Mouse (Mus musculus): ENCODE results near the gene Gpr176. TPM values are rescaled to one million over a fixed set of nuclear protein-coding genes. Genes with fewer than 3 reads are reported as not detected.

The Gpr176 gene
- polyA plus RNA-seq, 1 experiment, result 2.4 TPM

- no peak overlapping the region for H3K27ac ChIP-seq (ENCODE audit: insufficient read depth, low read depth, low read length)
- peaks cover 21% of the 10 kb centered on the region for H3K4me1 ChIP-seq (ENCODE audit: control insufficient read depth, insufficient read depth, low read length)
- TF ChIP-seq CTCF (IDR thresholded peaks at IDR 0.05; ENCODE audit: low read depth, low read length) (no peak), POLR2A (IDR thresholded peaks at IDR 0.05; ENCODE audit: borderline replicate concordance, low read depth, low read length) (no peak)
- H3K4me3 ChIP-seq (ENCODE audit: insufficient read depth, low read length), result peak overlapping the region; percentile 91
Observed at GRCm38 (mm10) chr2:118257094-118257493, 116.1 kb downstream of the Gpr176 start.

GRCm38 (mm10) chr2:118256621-118257053 lies 116.6 kb downstream of the Gpr176 start, which contains the start of gene Fsip1:
Gene Fsip1, minus strand, starts transcription at chr2:118256966.
- Histone ChIP-seq H3K27ac (ENCODE audit: insufficient read depth, low read depth, low read length) (no peak within 1 kb of the TSS), H3K4me1 (ENCODE audit: control insufficient read depth, insufficient read depth, low read length) (peaks cover 22% of the 10 kb centered on the region), H3K4me3 (ENCODE audit: insufficient read depth, low read length) (peak within 1 kb of the TSS; percentile 91)
- TF ChIP-seq CTCF (IDR thresholded peaks at IDR 0.05; ENCODE audit: low read depth, low read length), result no peak
- TF ChIP-seq POLR2A (IDR thresholded peaks at IDR 0.05; ENCODE audit: borderline replicate concordance, low read depth, low read length), result no peak

GRCm38 (mm10) chr2:118254516-118254915 lies 118.7 kb downstream of the Gpr176 start:
- Histone ChIP-seq H3K4me3 (ENCODE audit: insufficient read depth, low read length) (no peak overlapping the region), H3K27ac (ENCODE audit: insufficient read depth, low read depth, low read length) (no peak overlapping the region), H3K4me1 (ENCODE audit: control insufficient read depth, insufficient read depth, low read length) (peaks cover 17% of the 10 kb centered on the region)
- TF ChIP-seq CTCF (IDR thresholded peaks at IDR 0.05; ENCODE audit: low read depth, low read length) (no peak), POLR2A (IDR thresholded peaks at IDR 0.05; ENCODE audit: borderline replicate concordance, low read depth, low read length) (no peak)

GRCm38 (mm10) chr2:118248966-118249365 lies 124.3 kb downstream of the Gpr176 start:
- Histone ChIP-seq H3K4me3 (ENCODE audit: insufficient read depth, low read length) (no peak overlapping the region), H3K27ac (ENCODE audit: insufficient read depth, low read depth, low read length) (no peak overlapping the region), H3K4me1 (ENCODE audit: control insufficient read depth, insufficient read depth, low read length) (peaks cover 5% of the 10 kb centered on the region)
- TF ChIP-seq POLR2A (IDR thresholded peaks at IDR 0.05; ENCODE audit: borderline replicate concordance, low read depth, low read length), result no peak
- TF ChIP-seq CTCF (IDR thresholded peaks at IDR 0.05; ENCODE audit: low read depth, low read length), result no peak

GRCm38 (mm10) chr2:118248016-118248415 lies 125.2 kb downstream of the Gpr176 start:
- Histone ChIP-seq H3K4me1 (ENCODE audit: control insufficient read depth, insufficient read depth, low read length) (peaks cover 5% of the 10 kb centered on the region), H3K4me3 (ENCODE audit: insufficient read depth, low read length) (no peak overlapping the region), H3K27ac (ENCODE audit: insufficient read depth, low read depth, low read length) (no peak overlapping the region)
- TF ChIP-seq POLR2A (IDR thresholded peaks at IDR 0.05; ENCODE audit: borderline replicate concordance, low read depth, low read length) (no peak), CTCF (IDR thresholded peaks at IDR 0.05; ENCODE audit: low read depth, low read length) (no peak)

- TF ChIP-seq POLR2A (IDR thresholded peaks at IDR 0.05; ENCODE audit: borderline replicate concordance, low read depth, low read length), result no peak
- TF ChIP-seq CTCF (IDR thresholded peaks at IDR 0.05; ENCODE audit: low read depth, low read length), result peak; percentile 81
- no peak overlapping the region for H3K4me3 ChIP-seq (ENCODE audit: insufficient read depth, low read length)
- no peak overlapping the region for H3K27ac ChIP-seq (ENCODE audit: insufficient read depth, low read depth, low read length)
- H3K4me1 ChIP-seq (ENCODE audit: control insufficient read depth, insufficient read depth, low read length), result no peaks in the 10 kb centered on the region
Observed at GRCm38 (mm10) chr2:118245914-118246313, 127.3 kb downstream of the Gpr176 start.

GRCm38 (mm10) chr2:118236196-118236595 lies 137.0 kb downstream of the Gpr176 start:
- no peak overlapping the region for H3K4me3 ChIP-seq (ENCODE audit: insufficient read depth, low read length)
- H3K27ac ChIP-seq (ENCODE audit: insufficient read depth, low read depth, low read length), result no peak overlapping the region
- TF ChIP-seq POLR2A (IDR thresholded peaks at IDR 0.05; ENCODE audit: borderline replicate concordance, low read depth, low read length) (no peak), CTCF (IDR thresholded peaks at IDR 0.05; ENCODE audit: low read depth, low read length) (no peak)
- no peaks in the 10 kb centered on the region for H3K4me1 ChIP-seq (ENCODE audit: control insufficient read depth, insufficient read depth, low read length)

GRCm38 (mm10) chr2:118235614-118236013 lies 137.6 kb downstream of the Gpr176 start:
- Histone ChIP-seq H3K4me3 (ENCODE audit: insufficient read depth, low read length) (no peak overlapping the region), H3K27ac (ENCODE audit: insufficient read depth, low read depth, low read length) (no peak overlapping the region)
- TF ChIP-seq CTCF (IDR thresholded peaks at IDR 0.05; ENCODE audit: low read depth, low read length) (no peak), POLR2A (IDR thresholded peaks at IDR 0.05; ENCODE audit: borderline replicate concordance, low read depth, low read length) (no peak)

GRCm38 (mm10) chr2:118230544-118230943 lies 142.7 kb downstream of the Gpr176 start:
- no peak overlapping the region for H3K4me3 ChIP-seq (ENCODE audit: insufficient read depth, low read length)
- TF ChIP-seq POLR2A (IDR thresholded peaks at IDR 0.05; ENCODE audit: borderline replicate concordance, low read depth, low read length) (no peak), CTCF (IDR thresholded peaks at IDR 0.05; ENCODE audit: low read depth, low read length) (no peak)
- H3K4me1 ChIP-seq (ENCODE audit: control insufficient read depth, insufficient read depth, low read length), result no peaks in the 10 kb centered on the region
- H3K27ac ChIP-seq (ENCODE audit: insufficient read depth, low read depth, low read length), result no peak overlapping the region

More at GRCm38 (mm10) chr2:118235614-118236013, 137.6 kb downstream of the Gpr176 start:
- H3K4me1 ChIP-seq (ENCODE audit: control insufficient read depth, insufficient read depth, low read length), result no peaks in the 10 kb centered on the region

- TF ChIP-seq CTCF (IDR thresholded peaks at IDR 0.05; ENCODE audit: low read depth, low read length) (no peak), POLR2A (IDR thresholded peaks at IDR 0.05; ENCODE audit: borderline replicate concordance, low read depth, low read length) (no peak)
- Histone ChIP-seq H3K4me3 (ENCODE audit: insufficient read depth, low read length) (no peak overlapping the region), H3K27ac (ENCODE audit: insufficient read depth, low read depth, low read length) (no peak overlapping the region), H3K4me1 (ENCODE audit: control insufficient read depth, insufficient read depth, low read length) (no peaks in the 10 kb centered on the region)
Observed at GRCm38 (mm10) chr2:118228486-118229079, 144.6 kb downstream of the Gpr176 start.

Other genes with a start within 250 kb of the Gpr176 start
- gene Fsip1, start 116.5 kb downstream of the Gpr176 start, polyA plus RNA-seq (2012; ENCODE audit: insufficient read depth, insufficient read length, missing spikeins), result 0.58 and 1.1 TPM in 2 replicates
- 10.5 and 12.0 TPM in 2 replicates for gene Eif2ak4, start 15.2 kb upstream of the Gpr176 start, polyA plus RNA-seq (2012; ENCODE audit: insufficient read depth, insufficient read length, missing spikeins)
- 252 and 297 TPM in 2 replicates for gene Srp14, start 106.3 kb upstream of the Gpr176 start, polyA plus RNA-seq (2012; ENCODE audit: insufficient read depth, insufficient read length, missing spikeins)
- 30.0 and 44.1 TPM in 2 replicates for gene Bmf, start 176.3 kb upstream of the Gpr176 start, polyA plus RNA-seq (2012; ENCODE audit: insufficient read depth, insufficient read length, missing spikeins)
- gene Bub1b, start 224.8 kb upstream of the Gpr176 start, polyA plus RNA-seq (2012; ENCODE audit: insufficient read depth, insufficient read length, missing spikeins), result 43.3 and 49.9 TPM in 2 replicates